Mouse (Mus musculus) limb, embryonic 14.5 days (tissue): ENCODE measurements around the gene Upf1. TPM values are rescaled to one million over a fixed set of nuclear protein-coding genes. Genes with fewer than 3 reads are reported as not detected.

ENCODE experiments used
- ATAC-seq: fragments of 200-750 bp; cut with Nextera tagmentation; 2 replicates; pipeline ENCODE4 v1.8.0; 2017; ENCODE audit warnings: low read depth, moderate number of reproducible peaks, moderate TSS enrichment; ENCODE audit not compliant: low FRiP score
- DNase-seq: peaks from one replicate; pipeline ENCODE4 v3.0.0-alpha.2; 2015; ENCODE audit warnings: low spot score
- H3K27ac ChIP-seq: fragments of 300-500 bp; sonication (generic); replicated peaks from 2 replicates; pipeline ENCODE4 v1.5.1; 2014; ENCODE audit warnings: low read depth, mild to moderate bottlenecking, low read length, moderate library complexity, mixed read lengths
- H3K27me3 ChIP-seq: fragments of 300-500 bp; sonication (generic); 2 replicates; pipeline ENCODE4 v1.6.1; 2014; ENCODE audit warnings: low read length, mixed read lengths; ENCODE audit not compliant: control insufficient read depth, insufficient read depth
- H3K36me3 ChIP-seq: fragments of 300-500 bp; sonication (generic); 2 replicates; pipeline ENCODE4 v1.6.1; 2014; ENCODE audit warnings: mild to moderate bottlenecking, low read length, moderate library complexity, mixed read lengths; ENCODE audit not compliant: control insufficient read depth, insufficient read depth
- H3K4me1 ChIP-seq: fragments of 300-500 bp; sonication (generic); 2 replicates; pipeline ENCODE4 v1.6.1; 2014; ENCODE audit warnings: antibody characterized with exemption, low read length, mixed read lengths; ENCODE audit not compliant: control insufficient read depth, insufficient read depth
- H3K4me2 ChIP-seq: fragments of 300-500 bp; sonication (generic); replicated peaks from 2 replicates; pipeline ENCODE4 v1.6.1; 2014; ENCODE audit warnings: low read depth, mild to moderate bottlenecking, low read length, moderate library complexity; ENCODE audit not compliant: severe bottlenecking
- H3K4me3 ChIP-seq: fragments of 300-500 bp; sonication (generic); replicated peaks from 2 replicates; pipeline ENCODE4 v1.5.1; 2014; ENCODE audit warnings: low read length
- H3K9ac ChIP-seq: fragments of 300-500 bp; sonication (generic); 2 replicates; pipeline ENCODE4 v1.6.1; 2014; ENCODE audit warnings: mild to moderate bottlenecking, low read depth, low read length, moderate library complexity; ENCODE audit not compliant: severe bottlenecking
- H3K9me3 ChIP-seq: fragments of 300-500 bp; sonication (generic); 2 replicates; pipeline ENCODE4 v1.6.1; 2016; ENCODE audit warnings: low read length; ENCODE audit not compliant: control insufficient read depth
- POLR2A ChIP-seq: fragments of 200-500 bp; IDR thresholded peaks from 2 replicates; pipeline ENCODE4 v1.8.0; 2012; ENCODE audit warnings: inconsistent platforms, mild to moderate bottlenecking, moderate library complexity, borderline replicate concordance; ENCODE audit not compliant: insufficient read depth, insufficient read length; ENCODE audit errors: extremely low read depth
- WGBS: fragments of 180-500 bp; shearing (Covaris S2); extraction: QIAGEN DNeasy Blood & Tissue Kit; methylation state at CpG from one replicate; pipeline ENCODE4 v1.1.7; 2014; 5-methylcytosine and 5-hydroxymethylcytosine counted together
- polyA plus RNA-seq, 2 experiments: library from polyadenylated mRNA; depleted of rRNA in 1 of 2; stranded (reverse) in 1 of 2; unstranded in 1 of 2; fragments of >200 nt; fragmentation: Nextera tagmentation in 1 of 2; extraction: Ambion mirVana in 1 of 2; gene quantifications; 2 replicates each; pipeline versions ENCODE4 v1.2.1 to v1.2.3; 2012 to 2014

Upf1 gene
- polyA plus RNA-seq, 2 experiments, result 22.3 to 39.0 TPM

DNA sequence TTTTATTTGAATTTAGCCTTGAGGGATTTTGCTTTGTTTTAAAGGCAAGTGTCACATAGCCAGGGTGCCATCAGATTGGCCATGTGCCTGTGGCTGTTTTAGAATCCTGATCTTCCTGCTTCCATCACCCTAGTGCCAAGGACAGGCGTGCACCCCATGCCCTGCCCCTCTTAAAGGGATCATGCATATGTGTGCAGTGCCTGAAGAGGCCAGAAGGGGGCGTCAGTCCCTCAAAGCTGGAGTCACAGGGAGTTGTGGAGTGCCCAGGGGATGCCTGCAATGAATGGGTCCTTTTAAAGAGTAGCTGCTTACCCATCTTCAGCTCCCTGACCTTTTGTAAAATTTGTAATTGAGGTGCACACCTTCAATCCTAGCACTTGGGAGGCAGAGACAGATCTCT lies 43.8 kb downstream of the Upf1 start:
- no peak overlapping the region for H3K9ac ChIP-seq
- WGBS, result 25% methylated on average over 2 of the region's 2 CpGs
- no peaks in the 10 kb centered on the region for H3K9me3 ChIP-seq
- DNase-seq (no peak), ATAC-seq (no peak)
- H3K4me2 ChIP-seq, result no peak overlapping the region
- H3K4me1 ChIP-seq, result peaks cover 1% of the 10 kb centered on the region; the same call in 1 of the 2 replicates
- H3K27ac ChIP-seq, result no peak overlapping the region
- TF ChIP-seq POLR2A, result no peak
- H3K36me3 ChIP-seq, result peaks cover 91% of the 10 kb centered on the region
- H3K4me3 ChIP-seq, result no peak overlapping the region
- H3K27me3 ChIP-seq, result no peaks in the 10 kb centered on the region

DNA sequence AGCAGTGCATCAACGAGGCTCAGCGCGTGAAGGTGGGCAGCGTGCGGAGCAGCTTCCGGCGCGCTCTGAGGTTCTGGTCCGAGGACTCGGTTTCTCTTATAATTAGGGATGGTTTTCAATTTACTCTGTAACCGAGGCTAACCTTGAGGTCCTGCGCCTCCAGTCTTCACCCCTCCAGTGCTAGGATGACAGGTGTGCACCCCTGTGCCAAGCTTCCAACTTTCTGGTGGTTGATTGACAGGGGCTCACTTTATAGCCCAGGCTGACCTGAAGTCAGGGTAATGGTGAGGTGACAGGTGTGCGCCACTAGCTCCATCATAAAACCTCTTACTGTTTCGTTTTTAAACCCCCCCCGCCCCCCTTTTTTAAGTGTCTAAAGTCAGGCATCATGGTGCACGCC lies 50.2 kb downstream of the Upf1 start:
- no peak for DNase-seq
- H3K4me1 ChIP-seq, result peaks cover 14% of the 10 kb centered on the region
- H3K9me3 ChIP-seq, result no peaks in the 10 kb centered on the region
- no peaks in the 10 kb centered on the region for H3K27me3 ChIP-seq
- peak overlapping the region; percentile 82; the same call in 1 of the 2 replicates for H3K27ac ChIP-seq
- no peak for ATAC-seq
- H3K9ac ChIP-seq, result peak overlapping the region; percentile 72
- 5% methylated on average over 16 of the region's 16 CpGs for WGBS
- H3K36me3 ChIP-seq, result peaks cover 56% of the 10 kb centered on the region
- peak overlapping the region; percentile 77 for H3K4me2 ChIP-seq
- TF ChIP-seq POLR2A, result no peak
- H3K4me3 ChIP-seq, result peak overlapping the region; percentile 91

DNA sequence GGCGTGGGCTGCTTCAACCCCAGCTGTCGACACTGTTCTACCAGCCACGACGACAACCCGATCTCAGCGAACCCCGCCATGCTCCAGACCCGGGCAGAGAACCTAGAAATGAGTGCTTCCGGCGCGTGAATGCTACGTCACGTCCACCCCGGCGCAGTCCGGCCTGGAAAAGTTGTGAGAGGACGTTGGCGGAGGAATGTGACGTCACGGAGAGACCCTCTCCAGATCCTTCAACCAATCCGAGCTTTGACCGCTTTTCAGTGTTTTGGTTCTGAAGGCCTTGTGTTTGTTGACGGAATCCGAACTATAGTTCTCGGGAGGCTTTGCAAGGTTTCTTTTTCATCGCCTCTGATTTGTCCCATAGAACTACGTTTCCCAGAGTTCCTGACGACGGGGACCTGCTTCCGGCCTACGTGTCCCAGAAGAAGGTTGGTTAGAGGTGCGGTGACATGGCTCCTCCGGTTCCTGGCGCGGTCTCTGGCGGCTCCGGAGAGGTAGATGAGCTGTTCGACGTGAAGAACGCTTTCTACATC lies 50.7 kb downstream of the Upf1 start, which contains the start of the genes Ddx49 and Cope:
Gene Ddx49 (minus strand): TSS at position 132 of the 533 bp plus-strand sequence.
Gene Cope (plus strand): TSS at position 161 of the 533 bp plus-strand sequence.
- peaks cover 56% of the 10 kb centered on the region for H3K36me3 ChIP-seq
- H3K4me3 ChIP-seq, result peak within 1 kb of the TSS; percentile 91
- peak within 1 kb of the TSS; percentile 82 for H3K27ac ChIP-seq
- peak within 1 kb of the TSS; percentile 77 for H3K4me2 ChIP-seq
- no peaks in the 10 kb centered on the region for H3K27me3 ChIP-seq
- H3K9me3 ChIP-seq, result no peaks in the 10 kb centered on the region
- TF ChIP-seq POLR2A, result 0 out of 2 replicates have a peak, but pooled peaks have one; percentile 4
- DNase-seq, result peak; percentile 97
- 0% methylated on average over 40 of the region's 40 CpGs for WGBS
- peaks cover 14% of the 10 kb centered on the region for H3K4me1 ChIP-seq
- peak; percentile 94 for ATAC-seq
- H3K9ac ChIP-seq, result peak within 1 kb of the TSS; percentile 72

DNA sequence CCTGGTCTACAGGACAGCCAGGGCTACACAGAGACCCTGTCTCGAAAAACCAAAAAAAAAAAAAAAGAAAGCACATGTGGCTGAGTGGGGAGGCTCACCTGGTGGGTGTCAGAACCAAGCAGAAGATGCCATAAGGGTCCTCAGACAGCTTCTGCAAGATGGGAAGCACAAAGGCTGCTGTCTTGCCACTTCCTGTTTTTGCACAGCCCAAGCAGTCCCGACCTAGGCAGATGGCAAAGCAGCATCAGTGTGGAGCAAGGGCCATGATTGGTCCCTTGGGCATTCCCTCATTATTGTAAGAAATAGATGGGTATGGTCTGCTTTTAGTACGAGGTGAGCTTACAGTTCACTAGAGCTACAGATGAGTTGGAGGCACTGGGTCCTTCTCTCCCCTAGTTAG lies 52.2 kb downstream of the Upf1 start:
- no peak for DNase-seq
- Histone ChIP-seq H3K4me3 (no peak overlapping the region), H3K36me3 (peaks cover 56% of the 10 kb centered on the region)

DNA sequence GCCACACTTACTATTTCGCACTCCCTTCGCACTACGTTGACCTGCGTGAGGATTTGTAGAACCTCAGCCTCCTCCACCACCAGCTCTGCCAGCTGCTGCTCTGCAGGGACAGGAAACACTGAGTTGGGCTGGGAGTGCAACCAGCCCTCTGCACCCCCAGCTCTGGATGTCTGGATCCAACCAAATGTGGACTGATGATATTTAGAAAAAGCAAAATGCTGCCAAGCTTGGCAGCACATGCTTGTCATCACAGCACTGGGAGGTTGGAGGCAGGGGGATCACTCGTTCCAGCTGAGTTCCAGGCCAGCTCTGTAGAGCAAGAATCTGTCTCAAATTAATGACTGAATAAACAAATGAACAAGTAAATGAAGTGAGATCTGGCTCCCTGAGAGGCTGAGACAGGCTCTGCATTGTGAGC lies 59.1 kb downstream of the Upf1 start:
- ATAC-seq, result no peak
- no peak overlapping the region; the same call in 1 of the 2 replicates for H3K27ac ChIP-seq
- peaks cover 92% of the 10 kb centered on the region for H3K36me3 ChIP-seq

More for the DNA sequence above, 52.2 kb downstream of the Upf1 start:
- WGBS, result 93% methylated on average over 3 of the region's 3 CpGs
- ATAC-seq, result no peak
- peaks cover 14% of the 10 kb centered on the region for H3K4me1 ChIP-seq
- no peak overlapping the region for H3K9ac ChIP-seq
- no peak overlapping the region for H3K27ac ChIP-seq
- TF ChIP-seq POLR2A, result no peak
- H3K27me3 ChIP-seq, result no peaks in the 10 kb centered on the region
- H3K4me2 ChIP-seq, result no peak overlapping the region
- H3K9me3 ChIP-seq, result no peaks in the 10 kb centered on the region

More for the DNA sequence above, 59.1 kb downstream of the Upf1 start:
- 58% methylated on average over 5 of the region's 5 CpGs for WGBS
- Histone ChIP-seq H3K9me3 (no peaks in the 10 kb centered on the region), H3K27me3 (no peaks in the 10 kb centered on the region), H3K9ac (no peak overlapping the region), H3K4me2 (no peak overlapping the region), H3K4me1 (no peaks in the 10 kb centered on the region), H3K4me3 (no peak overlapping the region)
- DNase-seq, result no peak
- TF ChIP-seq POLR2A, result no peak
